Mouse (Mus musculus): ENCODE results near the gene Nadsyn1.

Gene Nadsyn1

GRCm38 (mm10) chr7:143801195-143802065, 21.2 kb downstream of the Nadsyn1 start:
- DNase-seq (ENCODE audit: low spot score) = no peak

DNA sequence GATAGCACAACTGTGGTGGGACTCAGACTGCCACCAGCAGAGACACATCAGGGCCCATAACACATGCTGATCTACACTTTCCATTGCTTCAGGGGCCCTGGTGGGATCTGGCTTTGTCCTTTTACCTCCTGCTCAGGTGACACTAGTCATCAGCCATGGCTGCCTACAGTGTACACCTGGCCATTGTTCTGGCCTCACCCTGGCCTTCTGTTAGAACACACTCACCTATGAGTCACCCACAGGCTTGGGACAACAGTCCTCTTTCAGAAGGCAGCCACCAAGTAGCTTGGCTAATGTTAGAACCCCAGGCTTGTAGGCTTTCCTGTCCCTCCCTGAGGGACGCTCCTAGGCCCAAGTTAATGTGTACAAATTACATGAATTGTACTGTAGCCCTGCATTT, 21.9 kb downstream of the Nadsyn1 start:
- no peak for DNase-seq (ENCODE audit: low spot score)

GRCm38 (mm10) chr7:143798783-143799182, 23.9 kb downstream of the Nadsyn1 start:
- DNase-seq (ENCODE audit: low spot score) = no peak

DNA sequence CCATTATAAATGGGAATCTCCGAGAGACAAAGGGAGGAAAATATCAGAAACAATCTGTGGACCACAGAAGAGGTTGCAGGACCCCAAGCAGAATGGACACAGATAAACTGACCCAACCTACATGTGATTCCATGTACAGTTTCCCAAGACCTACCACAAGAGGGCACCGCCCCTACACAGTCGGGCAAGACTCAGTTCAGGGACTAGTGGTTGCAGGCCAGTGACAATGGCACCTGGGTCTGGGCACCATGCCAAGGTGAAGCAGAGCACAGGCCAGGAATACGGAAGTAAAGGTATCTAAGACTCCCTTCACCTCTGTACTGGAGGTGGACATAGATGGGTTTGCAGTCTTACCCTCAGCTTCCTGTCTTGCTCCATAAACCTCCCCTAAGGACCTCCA, 29.5 kb downstream of the Nadsyn1 start:
- no peak for DNase-seq (ENCODE audit: low spot score)

DNA sequence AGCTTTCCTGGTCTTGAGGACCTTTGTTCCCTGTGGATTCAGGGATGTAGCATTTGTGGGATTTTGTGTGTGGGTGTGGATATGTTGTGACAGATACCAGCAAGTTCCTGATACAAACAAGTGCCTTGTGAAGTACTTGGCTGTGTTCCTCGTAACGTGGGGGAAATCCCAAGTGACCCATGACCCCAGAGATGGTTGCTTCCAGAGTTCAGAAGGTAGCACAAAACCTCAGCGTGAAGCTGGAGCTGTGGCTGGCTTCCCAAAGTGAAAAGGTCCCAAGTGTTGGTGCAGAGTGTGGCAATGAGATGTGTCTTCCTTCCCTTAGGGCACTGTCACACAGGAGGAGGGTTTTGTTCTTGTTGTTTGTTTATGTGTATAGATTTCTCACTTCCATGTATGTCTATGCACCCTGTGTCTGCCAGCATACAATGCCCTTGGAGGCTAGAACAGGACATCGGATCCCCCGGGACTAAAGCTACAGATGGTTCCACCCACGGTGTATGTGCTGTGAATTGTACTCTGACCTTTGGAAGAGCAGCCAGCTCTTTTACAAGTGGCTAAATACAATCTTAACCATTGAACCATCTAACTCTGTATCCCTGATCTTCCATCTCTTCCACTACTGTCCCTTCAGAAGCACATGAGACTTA, 30.2 kb downstream of the Nadsyn1 start:
- no peak for DNase-seq (ENCODE audit: low spot score)

GRCm38 (mm10) chr7:143783996-143784829, 38.4 kb downstream of the Nadsyn1 start, which contains the start of gene Mrgpre:
Gene Mrgpre, minus strand, starts transcription at chr7:143784500.
- peak; percentile 57 for DNase-seq (ENCODE audit: low spot score)

- no peak for DNase-seq (ENCODE audit: low spot score)
Observed at GRCm38 (mm10) chr7:143783378-143783995, 39.2 kb downstream of the Nadsyn1 start.

DNA sequence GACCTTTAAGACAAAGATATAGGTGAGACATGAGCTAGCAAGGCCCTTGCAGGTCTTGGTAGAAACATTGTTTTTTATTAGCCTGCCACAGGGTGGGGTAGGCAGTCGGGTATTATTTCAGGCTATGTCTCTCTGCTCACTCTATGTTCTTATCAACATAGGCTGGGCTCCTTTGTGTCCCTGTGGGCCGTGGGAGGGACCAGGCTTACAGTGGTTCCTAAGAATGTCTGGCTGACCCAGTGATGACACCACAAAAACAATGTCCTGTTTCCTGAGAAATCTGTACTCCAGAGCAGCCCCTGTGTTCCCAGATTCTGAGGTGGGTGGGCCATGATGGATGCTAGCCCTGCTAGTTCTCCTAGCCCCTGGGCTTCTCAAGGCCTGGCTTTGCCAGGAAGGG, 45.3 kb downstream of the Nadsyn1 start:
- DNase-seq (ENCODE audit: low spot score) = no peak

- no peak for DNase-seq (ENCODE audit: low spot score)
Observed at GRCm38 (mm10) chr7:143776137-143776536, 46.5 kb downstream of the Nadsyn1 start.

- no peak for DNase-seq (ENCODE audit: low spot score)
Observed at GRCm38 (mm10) chr7:143769461-143769860, 53.2 kb downstream of the Nadsyn1 start.

- DNase-seq (ENCODE audit: low spot score) = no peak
Observed at GRCm38 (mm10) chr7:143768267-143768666, 54.4 kb downstream of the Nadsyn1 start.

- no peak for DNase-seq (ENCODE audit: low spot score)
Observed at GRCm38 (mm10) chr7:143766893-143767292, 55.8 kb downstream of the Nadsyn1 start, which contains the start of gene Mrgprg. Gene Mrgprg, minus strand, starts transcription at chr7:143766993.

GRCm38 (mm10) chr7:143764876-143765530, 57.6 kb downstream of the Nadsyn1 start:
- DNase-seq (ENCODE audit: low spot score) = no peak

- no peak for DNase-seq (ENCODE audit: low spot score)
Observed at GRCm38 (mm10) chr7:143763794-143764193, 58.9 kb downstream of the Nadsyn1 start.

- no peak for DNase-seq (ENCODE audit: low spot score)
Observed at GRCm38 (mm10) chr7:143758956-143759355, 63.7 kb downstream of the Nadsyn1 start.

- DNase-seq (ENCODE audit: low spot score) = no peak
Observed at GRCm38 (mm10) chr7:143757696-143758095, 65.0 kb downstream of the Nadsyn1 start.

DNA sequence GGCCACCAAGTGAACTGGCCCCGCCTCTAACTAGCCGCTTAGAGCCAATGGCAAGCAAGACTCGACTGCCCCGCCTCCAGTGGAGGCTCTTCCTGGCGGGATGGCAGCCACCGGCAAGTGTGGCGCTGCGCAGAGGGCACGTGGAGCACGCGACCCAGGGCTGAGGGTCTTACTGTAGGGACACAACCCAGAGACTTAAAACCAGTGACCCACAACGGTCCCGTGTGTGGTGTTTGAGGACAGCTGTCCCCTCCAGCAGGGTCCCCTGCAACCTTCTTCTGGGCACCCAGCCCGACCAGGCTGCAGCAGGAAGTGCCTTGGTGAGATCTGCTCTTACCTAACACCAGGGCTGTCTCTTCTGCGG, 65.6 kb downstream of the Nadsyn1 start:
- DNase-seq (ENCODE audit: low spot score) = peak; percentile 55

- no peak for DNase-seq (ENCODE audit: low spot score)
Observed at GRCm38 (mm10) chr7:143756125-143757026, 66.3 kb downstream of the Nadsyn1 start, which contains the start of gene Osbpl5. Gene Osbpl5, minus strand, starts transcription at chr7:143756985.

- no peak for DNase-seq (ENCODE audit: low spot score)
Observed at GRCm38 (mm10) chr7:143755357-143756124, 67.1 kb downstream of the Nadsyn1 start.
